Mouse (Mus musculus): ENCODE data around the gene Filip1. TPM values are rescaled to one million over a fixed set of nuclear protein-coding genes. Genes with fewer than 3 reads are reported as not detected.
A peak's percentile ranks its signal among the peaks of the same experiment; 100 is the strongest.

Gene Filip1
- total and polyA plus RNA-seq, 2 experiments from 2014 or later = 5.9 to 9.2 TPM

DNA sequence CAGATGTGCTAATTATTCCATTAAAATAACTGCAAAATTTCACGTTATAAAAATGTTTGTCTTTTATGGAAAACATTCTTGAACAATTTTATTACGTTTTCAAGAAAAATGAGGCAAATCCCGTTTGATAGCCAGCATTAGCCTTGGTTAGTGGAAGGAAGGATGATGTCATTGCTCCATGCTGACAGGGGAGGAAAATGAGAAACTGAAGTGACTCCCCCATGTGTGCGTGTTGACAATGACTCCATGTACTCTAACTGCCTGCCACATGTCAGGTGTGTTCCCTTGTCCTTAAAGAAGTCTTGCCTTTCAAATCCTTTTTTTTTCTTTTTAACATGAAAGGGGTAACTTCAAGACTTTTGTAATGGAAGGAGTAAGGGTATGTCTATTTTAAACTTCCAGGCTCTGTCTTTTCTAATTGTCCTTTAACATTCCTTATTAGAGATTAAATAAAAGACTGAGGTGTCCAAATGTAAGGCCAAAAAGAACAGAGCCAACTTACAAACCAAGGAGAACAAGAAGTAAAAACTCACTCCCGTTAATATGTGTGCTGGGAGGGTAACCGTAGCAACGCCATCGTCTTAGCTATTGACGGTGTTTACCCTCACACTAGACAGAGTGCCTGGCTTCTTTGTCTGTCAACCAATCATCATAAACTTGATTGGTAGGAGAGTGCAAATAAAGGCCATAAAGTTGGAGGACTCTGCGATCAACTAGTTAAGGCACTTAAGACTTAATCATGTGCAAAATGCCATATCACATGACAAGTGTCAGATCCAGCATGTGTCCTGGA is 94.1 kb downstream of the Filip1 start:
- Histone ChIP-seq H3K27me3 (ENCODE audit: insufficient read depth, low read length) (no peaks in the 10 kb centered on the region), H3K36me3 (ENCODE audit: insufficient read depth) (no peaks in the 10 kb centered on the region), H3K4me3 (ENCODE audit: low read depth, low read length) (no peak overlapping the region), H3K27ac (ENCODE audit: low read depth, low read length) (no peak overlapping the region), H3K9me3 (ENCODE audit: low read length) (no peaks in the 10 kb centered on the region), H3K9ac (no peak overlapping the region), H3K4me2 (ENCODE audit: low read depth) (no peak overlapping the region), H3K4me1 (ENCODE audit: insufficient read depth) (no peaks in the 10 kb centered on the region)
- 49% methylated on average over 10 of the region's 10 CpGs for WGBS
- peak; percentile 52; the same call in 1 of the 2 replicates for ATAC-seq
- no peak for TF ChIP-seq CTCF (IDR thresholded peaks at IDR 0.05; ENCODE audit: low read depth)
- DNase-seq = no peak

DNA sequence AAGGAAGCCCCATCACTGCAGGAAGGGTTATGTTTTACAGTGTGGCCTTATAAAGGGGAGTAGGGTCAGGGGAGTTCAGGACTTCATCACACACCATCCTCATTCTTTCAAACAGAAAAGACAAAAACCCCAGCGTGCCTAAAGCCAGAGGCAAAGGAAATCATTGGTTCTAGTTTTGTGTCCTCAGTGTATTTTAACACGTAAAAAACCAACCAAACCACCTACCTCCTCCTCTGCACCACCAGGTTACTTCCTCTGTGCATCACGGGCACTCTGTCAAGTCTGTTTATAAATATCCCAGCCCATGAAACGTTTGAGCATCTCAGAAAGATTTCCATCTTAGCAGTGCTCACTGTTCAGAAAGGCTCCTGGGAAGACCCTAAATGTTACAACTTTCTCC is 98.4 kb downstream of the Filip1 start:
- H3K9ac ChIP-seq = no peak overlapping the region

GRCm38 (mm10) chr9:79912971-79913370 is 99.7 kb downstream of the Filip1 start:
- Histone ChIP-seq H3K4me2 (ENCODE audit: low read depth) (no peak overlapping the region), H3K27me3 (ENCODE audit: insufficient read depth, low read length) (no peaks in the 10 kb centered on the region), H3K9me3 (ENCODE audit: low read length) (no peaks in the 10 kb centered on the region), H3K4me1 (ENCODE audit: insufficient read depth) (no peaks in the 10 kb centered on the region), H3K27ac (ENCODE audit: low read depth, low read length) (no peak overlapping the region), H3K9ac (no peak overlapping the region), H3K4me3 (ENCODE audit: low read depth, low read length) (no peak overlapping the region), H3K36me3 (ENCODE audit: insufficient read depth) (no peaks in the 10 kb centered on the region)
- DNase-seq = no peak
- ATAC-seq = no peak
- WGBS = 87% methylated on average over 5 of the region's 5 CpGs
- no peak for TF ChIP-seq CTCF (IDR thresholded peaks at IDR 0.05; ENCODE audit: low read depth)

More for the DNA sequence above, 98.4 kb downstream of the Filip1 start:
- Histone ChIP-seq H3K36me3 (ENCODE audit: insufficient read depth) (no peaks in the 10 kb centered on the region), H3K27ac (ENCODE audit: low read depth, low read length) (no peak overlapping the region), H3K4me2 (ENCODE audit: low read depth) (no peak overlapping the region), H3K4me1 (ENCODE audit: insufficient read depth) (no peaks in the 10 kb centered on the region), H3K9me3 (ENCODE audit: low read length) (no peaks in the 10 kb centered on the region), H3K4me3 (ENCODE audit: low read depth, low read length) (no peak overlapping the region), H3K27me3 (ENCODE audit: insufficient read depth, low read length) (no peaks in the 10 kb centered on the region)
- ATAC-seq = no peak
- no peak for DNase-seq
- TF ChIP-seq CTCF (IDR thresholded peaks at IDR 0.05; ENCODE audit: low read depth) = no peak
- WGBS = 33% methylated on average over 4 of the region's 4 CpGs

GRCm38 (mm10) chr9:79910166-79910565 is 102.5 kb downstream of the Filip1 start:
- TF ChIP-seq CTCF (IDR thresholded peaks at IDR 0.05; ENCODE audit: low read depth) = no peak
- Histone ChIP-seq H3K4me2 (ENCODE audit: low read depth) (no peak overlapping the region), H3K4me1 (ENCODE audit: insufficient read depth) (no peaks in the 10 kb centered on the region), H3K27me3 (ENCODE audit: insufficient read depth, low read length) (no peaks in the 10 kb centered on the region), H3K27ac (ENCODE audit: low read depth, low read length) (no peak overlapping the region), H3K9ac (no peak overlapping the region), H3K4me3 (ENCODE audit: low read depth, low read length) (no peak overlapping the region), H3K9me3 (ENCODE audit: low read length) (no peaks in the 10 kb centered on the region), H3K36me3 (ENCODE audit: insufficient read depth) (no peaks in the 10 kb centered on the region)
- ATAC-seq (no peak), DNase-seq (no peak)
- WGBS = 94% methylated on average over 3 of the region's 3 CpGs

- 81% methylated on average over 3 of the region's 3 CpGs for WGBS
- no peak overlapping the region for H3K27ac ChIP-seq (ENCODE audit: low read depth, low read length)
- DNase-seq = no peak
Measured at GRCm38 (mm10) chr9:79898815-79899214, 113.8 kb downstream of the Filip1 start.

GRCm38 (mm10) chr9:79894665-79895064 is 118.0 kb downstream of the Filip1 start:
- DNase-seq (no peak), ATAC-seq (no peak)
- no peak for TF ChIP-seq CTCF (IDR thresholded peaks at IDR 0.05; ENCODE audit: low read depth)
- no peaks in the 10 kb centered on the region for H3K36me3 ChIP-seq (ENCODE audit: insufficient read depth)
- no peaks in the 10 kb centered on the region for H3K27me3 ChIP-seq (ENCODE audit: insufficient read depth, low read length)
- no peaks in the 10 kb centered on the region for H3K4me1 ChIP-seq (ENCODE audit: insufficient read depth)
- no peak overlapping the region for H3K4me3 ChIP-seq (ENCODE audit: low read depth, low read length)
- no peaks in the 10 kb centered on the region for H3K9me3 ChIP-seq (ENCODE audit: low read length)
- H3K27ac ChIP-seq (ENCODE audit: low read depth, low read length) = no peak overlapping the region
- H3K9ac ChIP-seq = no peak overlapping the region
- H3K4me2 ChIP-seq (ENCODE audit: low read depth) = no peak overlapping the region
- WGBS = 76% methylated on average over 5 of the region's 5 CpGs

More at GRCm38 (mm10) chr9:79898815-79899214, 113.8 kb downstream of the Filip1 start:
- Histone ChIP-seq H3K9me3 (ENCODE audit: low read length) (no peaks in the 10 kb centered on the region), H3K9ac (no peak overlapping the region), H3K27me3 (ENCODE audit: insufficient read depth, low read length) (no peaks in the 10 kb centered on the region), H3K4me1 (ENCODE audit: insufficient read depth) (no peaks in the 10 kb centered on the region), H3K4me2 (ENCODE audit: low read depth) (no peak overlapping the region), H3K36me3 (ENCODE audit: insufficient read depth) (no peaks in the 10 kb centered on the region), H3K4me3 (ENCODE audit: low read depth, low read length) (no peak overlapping the region)
- ATAC-seq = no peak
- TF ChIP-seq CTCF (IDR thresholded peaks at IDR 0.05; ENCODE audit: low read depth) = no peak

GRCm38 (mm10) chr9:79893841-79894612 is 118.6 kb downstream of the Filip1 start:
- WGBS = 79% methylated on average over 4 of the region's 4 CpGs
- TF ChIP-seq CTCF (IDR thresholded peaks at IDR 0.05; ENCODE audit: low read depth) = no peak
- ATAC-seq (no peak), DNase-seq (no peak)
- Histone ChIP-seq H3K4me2 (ENCODE audit: low read depth) (no peak overlapping the region), H3K9me3 (ENCODE audit: low read length) (no peaks in the 10 kb centered on the region), H3K4me3 (ENCODE audit: low read depth, low read length) (no peak overlapping the region), H3K27ac (ENCODE audit: low read depth, low read length) (no peak overlapping the region), H3K4me1 (ENCODE audit: insufficient read depth) (no peaks in the 10 kb centered on the region), H3K27me3 (ENCODE audit: insufficient read depth, low read length) (no peaks in the 10 kb centered on the region), H3K9ac (no peak overlapping the region), H3K36me3 (ENCODE audit: insufficient read depth) (no peaks in the 10 kb centered on the region)
